Mouse (Mus musculus): ENCODE results near the gene 5830411N06Rik.

- TF ChIP-seq CTCF (IDR thresholded peaks at IDR 0.05; ENCODE audit: low read depth) (no peak), EP300 (IDR thresholded peaks at IDR 0.05; ENCODE audit: low read depth) (no peak)
Measured at GRCm38 (mm10) chr7:140206904-140207303, 40.2 kb upstream of the 5830411N06Rik start.
